Mouse (Mus musculus) large intestine, adult 2 months (tissue): ENCODE measurements around the gene Ccn2. TPM values are rescaled to one million over a fixed set of nuclear protein-coding genes. Genes with fewer than 3 reads are reported as not detected.
"Not testable (repeated sequence)": the region's sequence is repeated elsewhere in the genome, so short reads cannot be mapped to it uniquely, and the experiment has no call there.

Experiments
- DNase-seq: peaks from one replicate; pipeline ENCODE4 v3.0.0-alpha.2; 2012; ENCODE audit warnings: low read depth, low spot score
- WGBS: fragments of 180-500 bp; shearing (Covaris S2); methylation state at CpG from one replicate; pipeline ENCODE4 v1.1.7; 2018; 5-methylcytosine and 5-hydroxymethylcytosine counted together
- polyA plus RNA-seq: library from polyadenylated mRNA; depleted of rRNA; stranded (reverse); fragments of >200 nt; gene quantifications from 2 replicates; pipeline ENCODE4 v1.2.3, GENCODE M21; 2012

Ccn2 gene
- polyA plus RNA-seq, 1 experiment, result 10.5 TPM

DNA sequence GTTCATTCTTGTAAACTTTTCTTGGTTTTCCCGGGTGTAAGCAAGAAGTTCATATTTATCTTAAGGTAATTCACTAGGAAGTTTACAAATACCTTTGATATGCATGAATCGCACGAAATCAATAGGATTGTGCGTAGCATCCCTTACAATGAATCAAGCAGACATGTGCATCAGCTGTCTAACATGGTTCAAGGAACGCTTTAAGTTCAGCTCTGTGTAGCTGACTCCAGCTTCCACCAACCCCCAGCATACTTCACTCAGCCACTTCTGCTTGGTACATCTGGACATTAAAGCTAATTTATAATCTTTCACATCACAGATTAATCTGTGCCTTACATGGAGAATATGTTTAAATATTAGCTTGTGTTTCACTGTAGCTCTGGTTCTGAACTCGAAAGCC is 3.5 kb downstream of the Ccn2 start:
- DNase-seq, result no peak
- 78% methylated on average over 6 of the region's 6 CpGs for WGBS

DNA sequence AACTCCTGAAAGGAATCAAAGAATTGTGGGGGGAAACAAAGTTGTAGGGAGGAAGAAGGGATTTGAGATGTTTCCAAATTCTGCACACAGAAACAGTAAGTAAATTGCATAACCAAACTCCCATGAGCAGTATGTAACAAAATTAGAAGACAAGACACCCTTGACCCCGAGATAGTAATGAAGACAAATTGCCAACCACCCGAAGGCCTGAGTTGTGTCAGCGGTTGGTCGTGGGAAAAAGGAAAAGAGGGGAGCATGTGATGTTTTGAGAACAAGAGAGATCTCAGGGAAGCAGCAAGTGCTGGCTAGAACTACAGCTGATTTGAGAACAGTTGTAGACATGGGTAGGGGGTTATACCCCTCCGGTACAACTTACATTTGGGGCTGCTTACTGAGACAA is 4.6 kb downstream of the Ccn2 start:
- no peak for DNase-seq

DNA sequence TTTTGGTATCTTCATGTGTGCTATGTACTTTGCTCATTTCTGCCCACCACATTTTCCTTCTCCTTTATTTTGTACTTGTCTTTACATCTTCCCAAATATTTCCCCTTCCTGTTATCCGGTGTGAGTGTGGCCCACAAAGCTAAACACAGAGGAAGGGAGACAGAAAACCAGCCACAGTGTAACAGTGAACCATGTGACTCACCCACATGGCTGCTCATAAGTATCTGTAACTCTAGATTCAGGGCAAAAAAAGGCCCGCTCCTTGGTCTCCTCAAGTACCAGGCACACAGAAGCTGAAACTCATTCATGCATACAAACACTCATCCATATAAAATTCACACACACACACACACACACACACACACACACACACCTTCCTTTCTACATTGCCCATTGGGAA is 7.8 kb downstream of the Ccn2 start:
- 73% methylated on average over 2 of the region's 2 CpGs for WGBS
- DNase-seq, result no peak

More for the DNA sequence above, 4.6 kb downstream of the Ccn2 start:
- 69% methylated on average over 5 of the region's 5 CpGs for WGBS

DNA sequence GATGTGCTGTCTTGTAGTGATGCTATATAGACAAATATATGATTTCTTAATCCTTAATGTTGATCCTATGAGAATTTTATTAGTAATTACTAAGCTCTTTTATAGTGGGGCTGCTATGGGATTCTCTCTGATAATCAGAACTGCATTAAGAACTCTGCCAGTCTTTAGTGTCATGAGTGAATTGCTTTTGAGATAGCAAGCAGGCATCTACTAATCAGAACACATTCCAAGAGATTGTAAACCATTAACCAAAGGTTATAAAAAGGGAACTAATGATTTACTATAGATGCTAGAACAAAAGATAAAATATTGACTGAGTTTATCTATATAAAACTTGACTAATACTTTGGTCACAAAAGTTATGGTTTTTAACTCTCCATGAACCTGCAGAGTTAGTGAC is 8.5 kb downstream of the Ccn2 start:
- DNase-seq, result no peak

DNA sequence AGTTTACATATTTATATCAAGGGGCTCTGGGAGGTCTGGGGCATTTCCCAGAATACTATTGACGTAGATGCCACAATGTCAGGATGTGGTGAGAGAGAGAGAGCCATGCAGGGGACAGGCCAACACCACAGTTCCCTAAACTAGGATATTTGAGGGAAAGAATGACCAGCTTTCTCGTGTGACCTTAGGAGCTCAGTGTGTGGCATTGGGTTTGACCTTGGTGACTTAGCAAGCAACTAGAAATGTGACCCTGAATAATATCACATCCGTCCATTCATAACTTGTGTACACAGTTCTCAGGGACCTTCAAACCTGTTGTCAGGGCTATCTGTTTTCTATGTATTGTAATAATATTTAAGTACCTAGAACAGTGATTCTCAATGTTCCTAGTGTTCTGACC is 13.9 kb downstream of the Ccn2 start:
- no peak for DNase-seq
- WGBS, result 85% methylated on average over 3 of the region's 3 CpGs

DNA sequence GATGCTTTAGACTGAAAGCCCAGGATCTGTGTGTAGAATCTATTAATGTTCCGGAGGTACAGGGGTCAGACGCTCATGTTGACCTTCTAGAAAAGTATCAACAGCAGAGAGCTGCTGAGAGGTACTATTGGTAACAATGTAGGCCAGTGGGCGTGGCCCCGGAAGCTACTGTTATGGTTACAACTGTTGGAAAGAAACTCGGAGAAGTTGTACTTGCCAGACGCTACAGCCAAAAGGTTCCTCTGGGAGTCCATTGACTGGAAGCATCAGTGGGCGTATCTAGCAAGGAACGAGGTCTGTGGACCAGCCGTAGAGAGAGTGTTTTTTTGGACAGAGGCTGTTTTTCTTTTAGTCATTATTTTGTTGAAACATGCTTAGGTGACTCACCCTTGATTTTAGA is 14.5 kb downstream of the Ccn2 start:
- 67% methylated on average over 9 of the region's 9 CpGs for WGBS

DNA sequence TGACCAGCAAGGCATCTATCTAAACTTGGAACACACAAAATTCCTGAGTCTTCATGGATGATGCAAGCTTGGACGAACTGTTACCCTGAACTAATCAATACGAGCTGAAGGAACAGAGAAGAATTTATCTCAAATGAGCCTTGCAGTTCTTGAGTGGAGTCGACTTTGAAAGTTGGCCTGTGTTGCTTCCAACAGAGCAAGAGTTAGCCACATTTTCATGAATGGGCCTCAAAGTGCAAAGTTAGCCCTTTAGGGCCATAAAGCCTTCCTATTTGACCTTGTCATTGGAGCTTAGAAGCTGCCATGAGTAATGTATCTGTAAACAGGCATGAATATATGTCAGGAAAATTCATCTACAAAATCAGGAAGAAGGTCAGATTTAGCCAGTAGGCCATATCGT is 19.5 kb downstream of the Ccn2 start:
- WGBS, result 89% methylated on average over 4 of the region's 4 CpGs
- no peak for DNase-seq

More for the DNA sequence above, 14.5 kb downstream of the Ccn2 start:
- DNase-seq, result no peak

DNA sequence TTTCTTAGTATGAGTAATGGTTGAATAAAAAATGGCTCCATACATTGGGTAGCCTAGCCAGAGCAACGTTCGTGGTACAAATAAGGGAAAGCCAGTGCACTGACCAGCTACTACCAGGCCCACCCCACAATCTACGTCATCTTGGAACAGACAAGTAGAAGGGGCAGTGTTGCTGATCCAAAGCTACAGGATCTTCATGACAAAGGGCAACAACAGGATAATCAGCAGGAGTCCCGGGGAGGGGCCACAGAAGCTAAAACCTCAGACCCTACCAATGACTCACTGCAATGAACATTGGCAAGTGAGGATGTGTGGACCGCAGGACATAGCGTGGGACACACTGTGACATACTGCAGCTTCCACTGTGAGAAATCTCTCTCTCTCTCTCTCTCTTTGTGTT is 20.6 kb downstream of the Ccn2 start:
- no peak for DNase-seq
- WGBS, result 89% methylated on average over 6 of the region's 6 CpGs

DNA sequence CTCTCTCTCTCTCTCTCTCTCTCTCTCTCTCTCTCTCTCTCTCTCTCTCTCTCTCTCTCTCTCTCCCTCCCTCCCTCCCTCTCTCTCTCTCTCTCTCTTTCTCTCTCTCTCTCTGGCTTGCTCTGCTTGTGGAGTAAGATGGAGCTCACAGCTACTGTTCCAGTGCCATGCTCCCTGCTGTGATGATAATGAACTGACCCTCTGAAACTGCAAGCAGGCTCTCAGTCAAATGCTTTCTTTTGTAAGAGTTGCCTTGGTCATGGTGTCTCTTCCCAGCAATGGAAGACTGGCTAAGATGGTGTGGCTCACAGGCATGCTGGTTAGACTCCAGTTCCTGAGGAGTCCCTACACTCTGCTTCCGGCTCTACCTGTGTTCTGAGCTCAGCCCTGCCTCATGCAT is 21.3 kb downstream of the Ccn2 start:
- not testable (repeated sequence) for DNase-seq
- WGBS, result 98% methylated on average over 1 of the region's 1 CpGs

DNA sequence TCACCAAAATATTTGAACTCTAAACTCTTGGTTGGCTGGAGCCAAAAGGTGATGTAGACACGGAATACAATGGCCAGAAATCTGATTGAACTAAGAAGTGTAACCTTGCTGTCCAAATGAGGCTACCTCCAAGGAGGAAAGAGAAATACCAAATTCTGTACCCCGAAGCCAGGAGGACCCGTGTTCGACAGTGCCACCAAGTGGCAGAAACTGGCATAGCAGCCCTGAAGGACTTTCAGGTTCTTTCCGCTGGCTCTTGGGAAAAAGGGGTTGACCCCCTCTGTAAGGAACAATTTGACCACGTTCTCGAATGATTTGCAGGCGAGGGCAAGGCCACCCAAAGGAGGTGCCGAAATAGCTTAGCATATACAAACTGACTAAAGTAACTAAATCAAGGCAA is 26.3 kb downstream of the Ccn2 start:
- no peak for DNase-seq
- 17% methylated on average over 9 of the region's 9 CpGs for WGBS

DNA sequence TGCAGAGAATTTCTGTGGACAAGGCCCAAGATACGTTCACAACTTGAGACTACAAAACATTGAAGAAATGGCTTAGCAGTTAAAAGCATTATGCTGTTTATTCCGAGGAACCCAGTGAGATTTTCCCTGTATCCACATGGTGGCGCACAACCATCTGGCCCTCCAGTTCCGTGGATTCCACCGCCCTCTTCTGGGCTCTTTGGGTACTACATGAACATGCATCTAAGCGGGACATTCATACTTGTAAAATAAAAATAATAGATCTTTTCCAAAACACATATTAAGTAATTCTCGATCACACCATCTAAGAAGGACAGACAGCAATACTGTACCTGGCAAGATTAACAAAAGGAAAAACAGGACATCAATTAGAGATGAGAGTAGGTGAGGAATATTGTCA is 27.3 kb downstream of the Ccn2 start:
- 25% methylated on average over 7 of the region's 7 CpGs for WGBS
- DNase-seq, result peak; percentile 61

DNA sequence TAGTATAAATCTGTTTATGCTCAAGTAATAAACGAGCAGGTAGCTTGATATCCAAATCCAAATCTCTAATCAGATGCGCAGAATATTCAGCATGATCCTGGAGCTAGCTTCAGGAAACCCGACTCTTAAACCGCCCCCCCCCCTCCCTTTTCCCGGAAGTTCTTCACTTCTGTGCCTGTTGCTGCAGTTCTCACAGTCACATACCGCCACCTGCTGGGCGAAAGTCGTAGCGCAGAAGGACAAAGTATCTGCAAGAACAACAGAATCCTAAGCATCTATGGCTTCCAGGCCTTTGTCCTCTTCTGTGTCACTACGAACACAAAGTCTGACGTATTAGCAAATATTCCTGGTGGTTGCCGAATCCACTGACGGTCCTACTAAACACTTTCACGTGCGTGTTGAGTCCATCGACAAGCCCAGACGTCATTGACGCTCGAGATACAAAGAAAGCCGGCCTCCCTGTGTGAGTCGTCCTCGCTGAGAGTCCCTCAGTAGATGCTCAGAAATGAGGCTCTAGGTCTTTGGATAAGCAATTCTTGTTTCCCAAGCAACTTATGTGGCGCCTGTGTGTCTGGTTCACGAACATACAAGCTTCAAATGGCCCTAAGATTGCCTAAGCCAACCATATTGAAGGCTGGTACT is 29.9 kb downstream of the Ccn2 start:
- 42% methylated on average over 24 of the region's 24 CpGs for WGBS
- peak; percentile 75 for DNase-seq

DNA sequence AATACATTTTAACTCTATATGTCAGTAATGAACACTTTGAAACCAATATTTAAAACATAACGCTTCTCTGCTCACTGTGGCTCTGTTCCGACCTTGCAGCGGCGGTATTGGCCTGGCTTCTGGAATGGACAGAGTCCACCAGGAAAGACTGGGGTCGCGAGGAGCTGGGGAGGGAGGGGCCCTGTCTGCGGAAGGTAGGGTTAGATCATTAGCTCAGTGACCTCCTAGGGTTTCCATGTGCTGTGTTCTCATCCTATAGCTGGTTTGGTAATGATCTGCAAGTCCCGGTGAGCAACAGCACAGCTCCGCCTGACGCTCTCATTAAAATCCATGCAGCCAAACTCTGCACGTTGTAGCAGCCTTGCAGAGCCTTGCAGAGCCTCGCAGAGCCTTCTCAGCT is 32.0 kb downstream of the Ccn2 start:
- no peak for DNase-seq
- 60% methylated on average over 12 of the region's 12 CpGs for WGBS

DNA sequence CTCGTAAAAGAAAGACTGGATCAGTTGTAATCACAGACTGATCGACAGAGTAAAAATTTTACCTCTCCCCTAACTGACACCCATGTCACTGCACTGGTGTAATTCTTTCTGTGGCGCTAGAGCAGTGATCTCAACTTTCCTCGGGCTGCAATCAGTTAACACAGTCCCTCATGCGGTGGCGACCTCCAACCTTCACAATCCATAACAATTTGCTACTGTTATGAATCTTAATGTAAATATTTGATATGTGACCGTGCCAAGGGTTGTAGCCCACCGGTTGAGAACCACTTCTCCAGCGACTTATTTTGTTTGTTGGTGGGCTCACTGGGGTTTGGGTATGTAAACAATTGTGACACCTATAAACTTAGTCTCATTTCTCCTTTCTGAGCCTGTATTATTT is 33.2 kb downstream of the Ccn2 start:
- DNase-seq, result no peak
- WGBS, result 15% methylated on average over 9 of the region's 9 CpGs

DNA sequence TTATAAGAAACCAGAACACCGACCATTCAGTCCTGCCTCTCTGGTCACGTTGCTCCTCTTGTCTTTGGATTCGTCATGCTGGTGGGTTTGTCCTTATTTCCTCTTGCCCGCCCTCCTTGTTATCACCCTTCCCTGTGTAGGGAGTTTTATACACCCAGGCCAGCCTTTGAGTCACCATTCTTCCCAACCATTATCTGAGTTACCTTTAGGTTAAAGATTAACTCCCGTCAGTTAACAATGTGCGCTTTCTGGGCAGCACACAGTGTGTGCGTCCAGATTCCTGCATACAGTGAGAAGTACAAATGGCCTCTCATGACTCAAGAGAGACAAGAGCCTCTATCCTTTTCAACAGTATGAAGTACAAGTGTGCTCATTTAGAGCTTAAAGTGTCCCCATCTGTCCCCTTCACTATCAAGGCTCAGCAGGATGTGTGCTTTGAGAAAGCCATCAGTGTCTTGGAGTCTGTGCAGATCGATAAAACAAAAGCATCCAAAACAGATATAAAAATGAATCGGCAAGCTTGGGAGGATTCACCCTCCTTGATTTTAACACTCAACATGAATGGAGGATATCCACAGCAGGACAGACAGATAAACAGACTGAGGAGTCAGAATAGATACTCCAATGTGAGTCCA is 34.0 kb downstream of the Ccn2 start:
- DNase-seq, result peak; percentile 85
- 20% methylated on average over 9 of the region's 9 CpGs for WGBS

DNA sequence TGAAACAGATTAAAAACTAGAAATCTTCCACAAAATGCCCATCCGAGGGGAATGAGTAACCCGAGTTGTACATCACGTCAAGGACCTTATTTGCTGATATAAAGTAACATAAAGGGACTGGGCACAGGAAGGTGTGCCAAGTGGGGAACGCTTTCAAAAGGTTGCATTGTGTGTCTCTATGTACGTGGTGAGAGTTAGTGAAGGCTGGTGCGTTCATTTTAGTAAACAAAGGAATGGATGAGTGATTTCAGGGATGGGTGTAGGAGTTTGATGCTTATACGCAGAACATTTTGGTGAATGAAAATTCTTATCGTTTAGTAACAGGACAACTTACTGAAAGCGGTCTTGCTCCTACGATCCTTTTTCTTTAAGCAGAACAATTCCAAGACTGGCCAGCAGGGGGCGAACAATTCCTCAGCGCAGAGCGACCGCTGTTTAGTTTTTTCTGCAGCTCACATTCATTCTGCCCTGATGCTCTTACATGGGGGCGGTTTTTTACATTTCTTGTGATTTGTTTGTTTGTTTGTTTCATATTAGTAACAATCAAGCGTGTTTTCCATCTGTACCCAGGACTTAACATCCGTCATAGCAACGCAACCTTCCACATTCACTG is 35.3 kb downstream of the Ccn2 start:
- WGBS, result 15% methylated on average over 18 of the region's 18 CpGs
- DNase-seq, result peak; percentile 50

DNA sequence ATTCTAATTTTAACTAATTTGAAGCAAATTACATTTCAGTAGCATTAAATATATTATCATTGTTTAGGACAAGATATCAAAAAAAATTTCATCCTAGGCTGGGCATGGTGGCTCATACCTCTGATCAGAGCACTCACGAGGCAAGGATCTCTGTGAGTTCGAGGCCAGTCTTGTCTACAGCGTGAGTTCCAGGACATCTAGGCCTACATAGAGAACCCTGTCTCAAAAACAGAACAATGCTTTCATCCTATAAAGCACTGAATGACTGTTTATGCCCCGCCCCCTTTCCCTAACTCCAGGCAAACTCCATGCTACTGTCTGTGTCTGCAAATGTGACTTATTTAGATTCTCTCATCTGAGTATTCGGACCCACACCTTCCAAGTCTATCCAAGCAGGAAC is 35.9 kb downstream of the Ccn2 start:
- no peak for DNase-seq
- WGBS, result 86% methylated on average over 5 of the region's 5 CpGs

DNA sequence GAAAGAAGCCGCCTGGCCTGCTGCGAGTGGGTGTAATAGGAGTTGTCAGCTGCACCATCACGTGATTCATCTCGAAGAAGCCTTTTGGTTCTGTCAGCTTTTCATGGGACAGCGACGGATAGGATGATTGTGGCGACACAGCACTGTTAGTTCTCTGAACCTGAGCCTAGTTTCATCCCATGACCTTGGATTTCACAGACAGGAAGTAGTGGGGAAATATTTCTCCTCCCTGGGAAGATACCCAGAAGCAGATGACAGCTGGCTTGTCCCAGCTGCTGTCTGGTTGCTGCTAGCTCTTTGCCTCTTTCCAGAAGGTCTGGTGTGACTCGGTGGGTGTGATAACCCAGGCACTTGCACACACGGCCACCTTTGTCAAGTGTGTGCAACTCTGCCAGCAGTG is 39.0 kb downstream of the Ccn2 start:
- 15% methylated on average over 9 of the region's 9 CpGs for WGBS
- DNase-seq, result peak; percentile 37

DNA sequence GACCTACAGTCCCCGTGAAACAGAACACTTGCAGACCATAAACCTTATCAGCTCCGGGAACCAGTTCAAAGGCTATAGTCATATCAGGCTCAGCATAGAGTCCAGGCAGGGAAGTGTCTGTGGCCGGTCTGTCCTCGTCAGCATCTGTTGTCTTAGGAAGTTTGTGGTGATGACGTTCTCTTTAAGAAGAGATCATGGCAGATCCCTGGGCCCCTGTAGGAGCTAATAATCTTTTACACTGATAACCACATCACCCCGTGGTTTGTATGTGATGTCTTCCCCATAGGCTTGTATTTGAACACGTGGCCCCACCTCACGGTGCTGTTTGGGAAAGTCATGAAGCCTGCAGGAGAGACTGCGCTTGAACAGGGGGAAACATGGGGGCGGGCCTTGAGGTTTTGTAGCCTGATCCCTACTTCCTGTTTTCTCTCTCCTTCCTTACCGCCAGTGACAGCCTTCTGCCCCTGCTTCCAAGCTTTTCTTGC is 40.1 kb downstream of the Ccn2 start:
- 27% methylated on average over 11 of the region's 11 CpGs for WGBS

DNA sequence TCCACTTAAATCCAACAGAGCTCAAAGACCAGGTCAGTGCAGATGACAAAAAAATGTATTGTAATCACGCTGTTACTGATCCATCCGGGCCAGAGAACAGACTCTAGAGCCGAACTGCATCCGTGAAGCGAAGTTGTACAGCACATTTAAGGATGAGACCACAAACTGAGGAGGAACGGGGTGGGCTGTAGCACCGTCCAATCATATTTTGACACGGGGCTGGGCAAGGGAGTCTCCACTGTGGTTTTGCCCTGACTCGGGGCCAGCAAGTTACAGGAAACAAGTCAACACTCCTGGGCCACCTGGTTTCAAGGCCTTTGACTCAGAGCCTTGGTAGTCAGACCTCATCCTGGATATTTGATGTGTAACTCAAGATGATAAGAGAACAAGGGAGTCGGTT is 40.6 kb downstream of the Ccn2 start:
- no peak for DNase-seq
- 33% methylated on average over 10 of the region's 10 CpGs for WGBS

More for the DNA sequence above, 40.1 kb downstream of the Ccn2 start:
- DNase-seq, result peak; percentile 66

DNA sequence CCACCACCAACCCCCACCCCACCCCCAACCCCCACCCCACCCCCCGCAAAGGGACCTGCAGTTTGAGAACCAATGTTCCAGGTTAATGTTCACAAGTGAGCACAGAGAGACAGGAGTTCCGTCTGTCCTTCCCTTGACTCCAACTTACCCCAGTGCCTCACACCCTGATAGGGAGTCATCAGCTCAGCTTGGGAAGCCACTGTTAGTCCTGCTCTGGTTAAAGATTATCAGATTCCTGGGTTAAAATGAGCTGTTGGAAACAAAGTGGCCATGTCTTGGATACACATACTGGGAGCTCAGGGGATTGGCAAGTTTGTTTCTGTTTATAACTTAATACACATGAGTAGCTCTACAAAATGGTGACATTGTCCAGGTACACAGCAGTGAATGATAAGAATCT is 41.7 kb downstream of the Ccn2 start:
- no peak for DNase-seq
- 38% methylated on average over 2 of the region's 2 CpGs for WGBS
